Mouse (Mus musculus) forebrain, embryonic 14.5 days (tissue): ENCODE results near the gene Bcs1l. TPM values are rescaled to one million over a fixed set of nuclear protein-coding genes. Genes with fewer than 3 reads are reported as not detected.

Experiments used
- ATAC-seq: fragments of 200-750 bp; cut with Nextera tagmentation; 2 replicates; pipeline ENCODE4 v1.8.0; 2017; ENCODE audit warnings: mild to moderate bottlenecking, moderate library complexity
- DNase-seq: peaks from one replicate; pipeline ENCODE4 v3.0.0-alpha.2; 2015; ENCODE audit warnings: low spot score
- H3K27ac ChIP-seq: fragments of 300-500 bp; sonication (generic); 2 replicates; pipeline ENCODE4 v1.5.1; 2014; ENCODE audit warnings: low read depth, mild to moderate bottlenecking, control low read depth, low read length, moderate library complexity
- H3K27me3 ChIP-seq: fragments of 300-500 bp; sonication (generic); replicated peaks from 2 replicates; pipeline ENCODE4 v1.6.1; 2014; ENCODE audit warnings: low read length, control low read depth, mixed read lengths; ENCODE audit not compliant: control insufficient read depth, insufficient read depth
- H3K36me3 ChIP-seq: fragments of 300-500 bp; sonication (generic); 2 replicates; pipeline ENCODE4 v1.6.1; 2014; ENCODE audit warnings: low read length, control low read depth; ENCODE audit not compliant: control insufficient read depth, insufficient read depth
- H3K4me1 ChIP-seq: fragments of 300-500 bp; sonication (generic); 2 replicates; pipeline ENCODE4 v1.6.1; 2014; ENCODE audit warnings: antibody characterized with exemption, low read length, control low read depth; ENCODE audit not compliant: control insufficient read depth, insufficient read depth
- H3K4me2 ChIP-seq: fragments of 300-500 bp; sonication (generic); 2 replicates; pipeline ENCODE4 v1.6.1; 2014; ENCODE audit warnings: mild to moderate bottlenecking, control low read depth, low read length
- H3K4me3 ChIP-seq: fragments of 300-500 bp; sonication (generic); 2 replicates; pipeline ENCODE4 v1.5.1; 2014; ENCODE audit warnings: low read depth, low read length, control low read depth
- H3K9ac ChIP-seq: fragments of 300-500 bp; sonication (generic); 2 replicates; pipeline ENCODE4 v1.6.1; 2014; ENCODE audit warnings: mild to moderate bottlenecking, low read length, control low read depth, moderate library complexity
- H3K9me3 ChIP-seq: fragments of 300-500 bp; sonication (generic); replicated peaks from 2 replicates; pipeline ENCODE4 v1.6.1; 2016; ENCODE audit warnings: low read length, control low read depth, mixed read lengths; ENCODE audit not compliant: control insufficient read depth
- WGBS: fragments of 180-500 bp; shearing (Covaris S2); extraction: QIAGEN DNeasy Blood & Tissue Kit; methylation state at CpG from one replicate; pipeline ENCODE4 v1.1.7; 2014; 5-methylcytosine and 5-hydroxymethylcytosine counted together
- polyA plus RNA-seq: library from polyadenylated mRNA; unstranded; fragments of >200 nt; fragmentation: Nextera tagmentation; extraction: Ambion mirVana; gene quantifications from 2 replicates; pipeline ENCODE4 v1.2.1, GENCODE M21; 2014

Bcs1l gene
- 26.0 and 27.7 TPM in 2 replicates for polyA plus RNA-seq

DNA sequence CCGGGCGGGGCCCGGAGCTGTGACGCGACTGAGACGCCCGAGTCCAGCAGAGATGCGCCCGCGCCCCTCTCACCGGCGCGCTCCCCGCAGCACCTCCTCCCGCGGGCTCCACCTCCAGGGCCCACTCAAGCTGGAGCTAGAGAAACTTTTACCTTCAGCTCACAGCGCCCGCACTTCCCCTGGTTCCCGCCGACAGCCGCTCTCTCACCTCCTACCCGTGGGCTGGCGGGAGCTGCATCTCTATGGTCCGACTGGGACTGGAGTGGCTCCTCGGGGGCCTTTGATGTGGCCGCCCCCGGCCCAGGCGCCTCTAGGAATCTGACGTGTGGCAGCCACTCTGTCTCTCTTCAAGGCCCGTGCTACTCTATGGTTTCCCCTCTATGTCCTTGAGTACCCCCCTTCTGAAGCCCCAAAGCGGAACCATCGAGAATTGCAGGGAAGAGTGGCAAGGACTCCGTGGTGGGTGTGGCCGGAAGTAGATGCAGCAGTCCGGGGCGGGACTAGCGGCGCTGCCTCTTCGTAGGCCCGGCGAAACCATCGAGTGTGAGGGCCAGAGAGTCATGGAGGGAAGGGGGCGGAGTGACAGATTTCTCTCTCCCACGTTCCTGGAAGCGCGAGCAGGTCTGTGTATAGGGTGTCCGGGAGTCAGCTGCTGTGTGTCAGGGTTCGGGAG lies at the start of gene Bcs1l, which contains the start of gene Zfp142:
Gene Bcs1l, plus strand, starts transcription at position 517 of the 673 bp plus-strand sequence.
Gene Zfp142, minus strand, starts transcription at position 474 of the 673 bp plus-strand sequence.
- Histone ChIP-seq H3K36me3 (peaks cover 38% of the 10 kb centered on the region), H3K27ac (peak within 1 kb of the TSS; percentile 89), H3K27me3 (no peaks in the 10 kb centered on the region), H3K4me2 (peak within 1 kb of the TSS; percentile 88), H3K4me3 (peak within 1 kb of the TSS; percentile 70), H3K9me3 (no peaks in the 10 kb centered on the region), H3K4me1 (peaks cover 10% of the 10 kb centered on the region; the same call in 1 of the 2 replicates), H3K9ac (peak within 1 kb of the TSS; percentile 91)
- WGBS = 1% methylated on average over 48 of the region's 48 CpGs
- ATAC-seq (peak; percentile 99), DNase-seq (peak; percentile 100)

DNA sequence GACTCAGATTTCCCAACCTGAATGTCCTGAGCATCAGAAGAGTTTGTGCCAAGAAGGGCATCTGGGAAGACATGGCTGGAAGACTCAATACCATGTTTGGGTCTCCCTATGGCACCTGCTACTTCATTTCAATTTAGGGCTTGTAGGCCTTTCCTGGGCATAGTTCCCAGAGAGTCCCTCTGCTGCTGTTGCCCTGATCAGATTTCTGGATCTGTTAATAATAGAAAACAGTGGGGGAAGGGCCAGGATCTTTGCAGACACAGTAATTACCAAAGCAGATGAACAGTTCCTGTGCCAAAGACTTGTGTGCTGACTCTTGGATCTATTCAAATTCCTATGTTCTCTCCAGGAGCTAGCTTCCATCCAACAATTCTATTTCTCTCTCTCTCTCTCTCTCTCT lies 49.4 kb upstream of the Bcs1l start:
- Histone ChIP-seq H3K4me2 (no peak overlapping the region), H3K9ac (no peak overlapping the region), H3K9me3 (no peaks in the 10 kb centered on the region), H3K4me1 (no peaks in the 10 kb centered on the region; the same call in 1 of the 2 replicates), H3K27ac (no peak overlapping the region), H3K36me3 (no peaks in the 10 kb centered on the region), H3K4me3 (no peak overlapping the region), H3K27me3 (no peaks in the 10 kb centered on the region)
- ATAC-seq (no peak), DNase-seq (peak; percentile 72)

DNA sequence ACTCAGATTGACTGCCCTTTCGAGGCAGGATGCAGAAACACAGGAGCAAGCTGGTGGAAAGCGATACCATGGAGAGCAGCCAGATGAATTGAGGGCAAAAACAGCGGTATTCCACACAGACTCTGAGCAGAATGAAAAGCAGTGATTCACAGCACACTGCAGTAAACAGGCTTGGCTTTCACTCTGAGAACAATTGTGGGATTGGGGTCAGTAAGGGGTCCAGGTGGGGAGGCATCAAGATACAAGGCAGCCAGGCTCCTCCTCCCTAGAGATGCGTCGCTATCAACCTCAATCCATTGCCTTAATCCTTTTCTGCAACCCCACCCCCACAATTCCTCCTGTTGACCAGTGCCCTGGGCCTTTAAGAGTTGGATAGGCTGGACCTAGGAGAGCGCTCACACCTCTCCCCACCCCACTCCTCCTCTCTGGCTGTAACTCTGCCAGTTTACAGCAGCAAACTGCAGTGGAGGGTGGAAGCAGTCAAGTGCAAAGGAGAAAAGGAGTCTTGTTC lies 45.6 kb upstream of the Bcs1l start, which contains the start of gene Plcd4:
Gene Plcd4, plus strand, starts transcription at position 438 of the 511 bp plus-strand sequence.
- peak within 1 kb of the TSS; percentile 47 for H3K9ac ChIP-seq
- no peaks in the 10 kb centered on the region for H3K27me3 ChIP-seq
- ATAC-seq = peak; percentile 26; the same call in 1 of the 2 replicates
- peak within 1 kb of the TSS; percentile 33 for H3K4me2 ChIP-seq
- H3K36me3 ChIP-seq = no peaks in the 10 kb centered on the region
- peak; percentile 41 for DNase-seq
- H3K4me1 ChIP-seq = no peaks in the 10 kb centered on the region; the same call in 1 of the 2 replicates
- H3K27ac ChIP-seq = no peak within 1 kb of the TSS
- H3K9me3 ChIP-seq = no peaks in the 10 kb centered on the region
- no peak within 1 kb of the TSS; the same call in 1 of the 2 replicates for H3K4me3 ChIP-seq
- 4% methylated on average over 6 of the region's 6 CpGs for WGBS

DNA sequence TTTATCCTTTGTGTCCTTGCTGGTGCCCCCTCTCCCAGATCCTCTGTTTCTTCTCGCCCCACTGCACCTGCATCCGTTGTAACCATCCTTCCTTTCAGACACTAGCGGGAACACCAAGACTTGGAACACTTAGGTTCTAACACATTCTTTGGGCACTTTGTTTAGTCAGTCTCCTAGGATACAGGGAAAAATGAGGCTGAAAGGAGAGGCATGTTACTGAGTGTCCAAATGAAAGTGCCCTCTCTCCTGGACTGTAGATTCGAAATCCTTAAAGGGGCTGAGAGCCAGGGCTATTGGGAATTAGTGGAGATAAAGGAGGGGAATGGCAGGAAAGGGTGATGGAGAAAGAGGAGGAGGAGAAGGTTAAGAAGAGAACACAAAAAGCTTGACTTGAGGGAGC lies 43.9 kb upstream of the Bcs1l start, which contains the start of gene Usp37:
Gene Usp37, minus strand, starts transcription at position 101 of the 400 bp plus-strand sequence.
- Histone ChIP-seq H3K27me3 (no peaks in the 10 kb centered on the region), H3K4me3 (no peak within 1 kb of the TSS), H3K27ac (no peak within 1 kb of the TSS), H3K4me1 (no peaks in the 10 kb centered on the region; the same call in 1 of the 2 replicates), H3K4me2 (peak within 1 kb of the TSS; percentile 33), H3K36me3 (no peaks in the 10 kb centered on the region), H3K9ac (no peak within 1 kb of the TSS), H3K9me3 (no peaks in the 10 kb centered on the region)
- DNase-seq (no peak), ATAC-seq (no peak)
- 34% methylated on average over 4 of the region's 4 CpGs for WGBS

GRCm38 (mm10) chr1:74559061-74559460 lies 29.0 kb upstream of the Bcs1l start:
- Histone ChIP-seq H3K27ac (no peak overlapping the region), H3K9me3 (no peaks in the 10 kb centered on the region), H3K9ac (no peak overlapping the region), H3K4me2 (no peak overlapping the region), H3K27me3 (no peaks in the 10 kb centered on the region), H3K4me3 (no peak overlapping the region), H3K4me1 (no peaks in the 10 kb centered on the region), H3K36me3 (peaks cover 6% of the 10 kb centered on the region)
- no peak for DNase-seq
- no peak for ATAC-seq
- WGBS = 88% methylated on average over 5 of the region's 5 CpGs

- DNase-seq = no peak
Measured at GRCm38 (mm10) chr1:74565834-74566233, 22.3 kb upstream of the Bcs1l start.

DNA sequence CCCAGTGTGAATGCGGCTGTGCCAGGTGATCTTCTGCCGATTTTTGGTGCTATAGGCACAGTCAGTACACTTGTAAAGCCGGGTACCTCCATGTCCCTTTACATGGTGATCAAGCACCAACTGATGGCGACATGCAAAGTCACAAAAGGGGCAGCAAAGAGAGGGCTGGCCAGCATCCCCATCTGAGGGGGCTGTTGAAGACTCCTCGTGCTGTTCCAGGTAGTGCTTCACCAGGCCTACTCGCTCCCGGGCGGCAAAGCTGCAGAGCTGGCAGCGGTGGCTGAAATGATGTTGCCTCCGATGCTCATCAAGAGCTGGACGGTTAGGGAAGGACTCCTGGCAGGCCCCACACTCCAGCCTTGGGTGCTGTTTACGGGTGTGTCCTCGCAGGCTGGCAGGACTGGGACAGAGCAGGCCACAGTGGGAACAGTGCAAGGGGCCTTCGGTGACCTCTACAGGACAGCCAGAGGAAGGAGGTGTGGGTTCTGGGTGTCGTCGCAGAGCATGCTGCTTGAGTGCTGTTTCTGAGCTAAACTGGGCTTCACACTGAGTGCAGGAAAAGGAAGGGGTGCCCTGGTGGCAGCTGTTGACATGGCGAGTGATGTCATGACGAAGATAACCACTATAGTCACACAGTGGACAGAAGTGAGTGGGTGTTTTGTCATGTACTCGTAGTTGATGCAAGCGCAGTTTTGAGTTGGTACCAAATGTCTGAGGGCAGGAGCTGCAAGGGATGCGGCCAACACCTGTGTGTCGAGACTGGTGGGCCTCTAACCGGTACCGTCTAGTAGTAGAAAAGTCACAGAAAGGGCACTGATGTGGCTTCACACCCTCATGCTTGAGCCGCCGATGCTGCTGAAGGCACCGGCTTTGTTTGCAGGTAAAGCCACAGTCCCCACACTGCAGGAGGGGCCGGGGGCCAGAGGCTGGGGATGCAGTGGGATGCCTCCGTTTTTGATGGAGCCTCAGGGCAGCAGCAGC lies 18.1 kb upstream of the Bcs1l start:
- H3K9ac ChIP-seq = no peak overlapping the region
- no peak overlapping the region for H3K4me3 ChIP-seq
- DNase-seq = no peak
- ATAC-seq = no peak
- H3K27me3 ChIP-seq = no peaks in the 10 kb centered on the region
- 94% methylated on average over 29 of the region's 29 CpGs for WGBS
- peaks cover 91% of the 10 kb centered on the region for H3K36me3 ChIP-seq
- H3K4me2 ChIP-seq = no peak overlapping the region
- no peak overlapping the region for H3K27ac ChIP-seq
- H3K9me3 ChIP-seq = no peaks in the 10 kb centered on the region
- H3K4me1 ChIP-seq = no peaks in the 10 kb centered on the region

More at GRCm38 (mm10) chr1:74565834-74566233, 22.3 kb upstream of the Bcs1l start:
- no peak for ATAC-seq
- H3K27ac ChIP-seq = no peak overlapping the region
- no peaks in the 10 kb centered on the region for H3K9me3 ChIP-seq
- H3K9ac ChIP-seq = no peak overlapping the region
- no peaks in the 10 kb centered on the region for H3K27me3 ChIP-seq
- no peak overlapping the region for H3K4me3 ChIP-seq
- H3K36me3 ChIP-seq = peaks cover 68% of the 10 kb centered on the region
- H3K4me1 ChIP-seq = no peaks in the 10 kb centered on the region
- 84% methylated on average over 6 of the region's 6 CpGs for WGBS
- no peak overlapping the region for H3K4me2 ChIP-seq

GRCm38 (mm10) chr1:74582621-74583020 lies 5.5 kb upstream of the Bcs1l start:
- H3K9me3 ChIP-seq = no peaks in the 10 kb centered on the region
- H3K27me3 ChIP-seq = no peaks in the 10 kb centered on the region
- peaks cover 37% of the 10 kb centered on the region for H3K36me3 ChIP-seq
- H3K4me1 ChIP-seq = peaks cover 6% of the 10 kb centered on the region; the same call in 1 of the 2 replicates
- no peak overlapping the region for H3K9ac ChIP-seq
- DNase-seq (no peak), ATAC-seq (no peak)
- 75% methylated on average over 3 of the region's 3 CpGs for WGBS
- H3K4me3 ChIP-seq = no peak overlapping the region
- H3K4me2 ChIP-seq = no peak overlapping the region
- H3K27ac ChIP-seq = no peak overlapping the region
